Mouse (Mus musculus) heart, adult 2 months (tissue): ENCODE results near the gene Pitpnm1. TPM values are rescaled to one million over a fixed set of nuclear protein-coding genes. Genes with fewer than 3 reads are reported as not detected.

ENCODE experiments used
- DNase-seq, 2 experiments: peaks; one replicate each; pipeline ENCODE4 v3.0.0; 2021
- H3K27ac ChIP-seq: fragments of 200-600 bp; 2 replicates; pipeline ENCODE4 v1.8.1; 2022
- H3K27me3 ChIP-seq: fragments of 200-500 bp; 2 replicates; pipeline ENCODE4 v1.6.1; 2012; ENCODE audit warnings: mild to moderate bottlenecking, low read length, inconsistent platforms, mixed read lengths; ENCODE audit not compliant: control insufficient read depth, insufficient read depth
- H3K36me3 ChIP-seq: fragments of 200-500 bp; 2 replicates; pipeline ENCODE4 v1.6.1; 2012; ENCODE audit warnings: low read length, inconsistent platforms; ENCODE audit not compliant: control insufficient read depth, insufficient read depth
- H3K4me1 ChIP-seq: fragments of 200-500 bp; 2 replicates; pipeline ENCODE4 v1.6.1; 2011; ENCODE audit warnings: low read length; ENCODE audit not compliant: control insufficient read depth, insufficient read depth
- H3K4me3 ChIP-seq: fragments of 200-600 bp; 2 replicates; pipeline ENCODE4 v1.8.1; 2022
- H3K79me2 ChIP-seq: fragments of 200-500 bp; replicated peaks from 2 replicates; pipeline ENCODE4 v1.6.1; 2012; ENCODE audit warnings: mild to moderate bottlenecking, inconsistent platforms, low read length, moderate library complexity, mixed read lengths; ENCODE audit not compliant: control insufficient read depth, insufficient read depth
- H3K9ac ChIP-seq: fragments of 200-500 bp; 2 replicates; pipeline ENCODE4 v1.6.1; 2012; ENCODE audit warnings: low read depth, mild to moderate bottlenecking, control low read depth, inconsistent platforms, low read length, mixed read lengths
- CTCF ChIP-seq: fragments of 200-600 bp; IDR thresholded peaks from 2 replicates; pipeline ENCODE4 v1.8.1; 2022; ENCODE audit warnings: antibody characterized with exemption, mild to moderate bottlenecking, moderate library complexity
- EP300 ChIP-seq: fragments of 200-500 bp; IDR thresholded peaks from 2 replicates; pipeline ENCODE4 v1.6.1; 2011; ENCODE audit warnings: low read depth, low read length, control low read depth; ENCODE audit not compliant: insufficient read depth
- POLR2A ChIP-seq: fragments of 200-500 bp; IDR thresholded peaks from 2 replicates; pipeline ENCODE4 v1.6.1; 2011; ENCODE audit warnings: mild to moderate bottlenecking, low read depth, low read length, control low read depth; ENCODE audit not compliant: insufficient read depth
- WGBS: fragments of 180-500 bp; shearing (Covaris S2); methylation state at CpG from one replicate; pipeline ENCODE4 v1.1.7; 2018; 5-methylcytosine and 5-hydroxymethylcytosine counted together
- intact Hi-C: fragments of 180-260 bp; cut with DNase I; formaldehyde crosslinking; loops from one replicate; pipeline ENCODE4 v1.15.1; 2025
- long read RNA-seq: library from polyadenylated mRNA; stranded (forward); transcript quantifications from one replicate; pipeline ENCODE4 v2.0.0, GENCODE M21; 2021
- polyA plus RNA-seq: library from polyadenylated mRNA; depleted of rRNA; stranded (reverse); fragments of >200 nt; gene quantifications from 2 replicates; pipeline ENCODE4 v1.2.3, GENCODE M21; 2012; rRNA removed
- total RNA-seq, 2 experiments: library from RNA; stranded (reverse); gene quantifications; 2 replicates each; pipeline ENCODE4 v1.2.3; 2021

Gene Pitpnm1
- total RNA-seq (10 to 100 TPM; 18.1 to 19.9 TPM), polyA plus RNA-seq (43.6 and 49.9 TPM in 2 replicates)
- long read RNA-seq, full-length matches to known transcripts, result 14 of 24 reads
- long read RNA-seq, partial matches to known transcripts, result 5 of 24 reads
- long read RNA-seq, other reads (novel, unspliced or antisense), result 5 of 24 reads

- peak within 1 kb of the TSS; percentile 76 for H3K4me3 ChIP-seq
- 2% methylated on average over 52 of the region's 53 CpGs for WGBS
- DNase-seq, result peak; percentile 91
- no peaks in the 10 kb centered on the region for H3K27me3 ChIP-seq
- peak within 1 kb of the TSS; percentile 76 for H3K27ac ChIP-seq
- peaks cover 6% of the 10 kb centered on the region for H3K4me1 ChIP-seq
- H3K79me2 ChIP-seq, result no peaks in the 10 kb centered on the region
- intact Hi-C loops, result loop anchor here (1.0 to 5.0 kb wide), 3 partner anchors 21 to 102 kb away; partner anchors contain the start of gene Rad9a
- H3K9ac ChIP-seq, result peak within 1 kb of the TSS; percentile 88
- TF ChIP-seq EP300 (no peak), POLR2A (peak; percentile 42; the same call in 1 of the 2 replicates), CTCF (no peak)
- H3K36me3 ChIP-seq, result no peaks in the 10 kb centered on the region
Observed at GRCm38 (mm10) chr19:4099837-4100717, at the start of gene Pitpnm1. Gene Pitpnm1 (plus strand): TSS chr19:4099998.

GRCm38 (mm10) chr19:4051016-4051415 lies 48.8 kb upstream of the Pitpnm1 start:
- H3K79me2 ChIP-seq, result no peaks in the 10 kb centered on the region
- 95% methylated on average over 5 of the region's 5 CpGs for WGBS
- DNase-seq, result no peak
- intact Hi-C loops, result loop anchor here (5.0 kb wide), 1 partner anchor 176 kb away; no protein-coding TSS in a partner anchor
- H3K27me3 ChIP-seq, result no peaks in the 10 kb centered on the region
- no peak overlapping the region for H3K27ac ChIP-seq
- no peak for TF ChIP-seq POLR2A
- peak; percentile 33; the same call in 1 of the 2 replicates for TF ChIP-seq CTCF
- H3K36me3 ChIP-seq, result no peaks in the 10 kb centered on the region
- H3K4me1 ChIP-seq, result peaks cover 1% of the 10 kb centered on the region; the same call in 1 of the 2 replicates
- no peak overlapping the region for H3K4me3 ChIP-seq
- H3K9ac ChIP-seq, result no peak overlapping the region

- 42% methylated on average over 10 of the region's 10 CpGs for WGBS
- Histone ChIP-seq H3K4me1 (no peaks in the 10 kb centered on the region; the same call in 1 of the 2 replicates), H3K36me3 (no peaks in the 10 kb centered on the region), H3K9ac (no peak overlapping the region), H3K79me2 (no peaks in the 10 kb centered on the region), H3K4me3 (no peak overlapping the region), H3K27me3 (no peaks in the 10 kb centered on the region), H3K27ac (no peak overlapping the region; the same call in 1 of the 2 replicates)
- no peak for TF ChIP-seq POLR2A
- TF ChIP-seq EP300, result no peak
- peak; percentile 79 for TF ChIP-seq CTCF
- intact Hi-C loops, result loop anchor here (5.0 kb wide), 1 partner anchor 175 kb away; no protein-coding TSS in a partner anchor
- DNase-seq, result peak; percentile 66 to 76
Observed at GRCm38 (mm10) chr19:4051741-4052515, 47.9 kb upstream of the Pitpnm1 start.

- 43% methylated on average over 5 of the region's 5 CpGs for WGBS
- Histone ChIP-seq H3K36me3 (no peaks in the 10 kb centered on the region), H3K9ac (no peak overlapping the region), H3K4me1 (no peaks in the 10 kb centered on the region; the same call in 1 of the 2 replicates), H3K4me3 (no peak overlapping the region), H3K27ac (no peak overlapping the region; the same call in 1 of the 2 replicates), H3K79me2 (no peaks in the 10 kb centered on the region), H3K27me3 (no peaks in the 10 kb centered on the region)
- TF ChIP-seq POLR2A, result no peak
- no peak for TF ChIP-seq EP300
- TF ChIP-seq CTCF, result no peak
- intact Hi-C loops, result loop anchor here (5.0 kb wide), 1 partner anchor 175 kb away; no protein-coding TSS in a partner anchor
- DNase-seq, result no peak
Observed at GRCm38 (mm10) chr19:4052516-4053030, 47.2 kb upstream of the Pitpnm1 start.

GRCm38 (mm10) chr19:4054613-4055012 lies 45.2 kb upstream of the Pitpnm1 start:
- Histone ChIP-seq H3K4me1 (no peaks in the 10 kb centered on the region; the same call in 1 of the 2 replicates), H3K27me3 (no peaks in the 10 kb centered on the region), H3K79me2 (no peaks in the 10 kb centered on the region), H3K36me3 (no peaks in the 10 kb centered on the region), H3K27ac (no peak overlapping the region), H3K9ac (no peak overlapping the region), H3K4me3 (no peak overlapping the region)
- DNase-seq, result no peak
- TF ChIP-seq EP300 (no peak), POLR2A (no peak), CTCF (no peak)
- intact Hi-C loops, result loop anchor here (5.0 kb wide), 1 partner anchor 173 kb away; no protein-coding TSS in a partner anchor
- WGBS, result 88% methylated on average over 5 of the region's 5 CpGs
